Mouse (Mus musculus) olfactory bulb, adult 2 months (tissue): ENCODE measurements around the gene Coq10b. TPM values are rescaled to one million over a fixed set of nuclear protein-coding genes. Genes with fewer than 3 reads are reported as not detected.
"Not testable (repeated sequence)": the region's sequence is repeated elsewhere in the genome, so short reads cannot be mapped to it uniquely, and the experiment has no call there.

Experiments
- H3K27ac ChIP-seq: fragments of 200-500 bp; 2 replicates; pipeline ENCODE4 v1.5.1; 2012; ENCODE audit warnings: low read depth, low read length; ENCODE audit not compliant: insufficient read depth
- H3K4me1 ChIP-seq: fragments of 200-500 bp; 2 replicates; pipeline ENCODE4 v1.6.1; 2012; ENCODE audit warnings: low read length; ENCODE audit not compliant: control insufficient read depth, insufficient read depth
- H3K4me3 ChIP-seq: fragments of 200-500 bp; 2 replicates; pipeline ENCODE4 v1.5.1; 2012; ENCODE audit warnings: mild to moderate bottlenecking, low read depth, low read length, moderate library complexity; ENCODE audit not compliant: insufficient read depth
- CTCF ChIP-seq: fragments of 200-500 bp; IDR thresholded peaks from 2 replicates; pipeline ENCODE4 v1.5.1; 2012; ENCODE audit warnings: low read depth, mild to moderate bottlenecking, low read length, moderate library complexity; ENCODE audit not compliant: insufficient read depth
- POLR2A ChIP-seq: fragments of 200-500 bp; IDR thresholded peaks from 2 replicates; pipeline ENCODE4 v1.6.1; 2012; ENCODE audit warnings: mild to moderate bottlenecking, low read depth, low read length, moderate library complexity; ENCODE audit not compliant: insufficient read depth
- WGBS: fragments of 180-500 bp; shearing (Covaris S2); methylation state at CpG from one replicate; pipeline ENCODE4 v1.1.7; 2018; 5-methylcytosine and 5-hydroxymethylcytosine counted together
- polyA plus RNA-seq: library from polyadenylated mRNA; stranded (reverse); fragments of >200 nt; gene quantifications from 2 replicates; pipeline ENCODE4 v1.2.4, GENCODE M21; 2012; ENCODE audit warnings: low replicate concordance; ENCODE audit not compliant: missing spikeins, insufficient read depth, insufficient read length

The Coq10b gene
- not detected in 2 replicates for polyA plus RNA-seq

DNA sequence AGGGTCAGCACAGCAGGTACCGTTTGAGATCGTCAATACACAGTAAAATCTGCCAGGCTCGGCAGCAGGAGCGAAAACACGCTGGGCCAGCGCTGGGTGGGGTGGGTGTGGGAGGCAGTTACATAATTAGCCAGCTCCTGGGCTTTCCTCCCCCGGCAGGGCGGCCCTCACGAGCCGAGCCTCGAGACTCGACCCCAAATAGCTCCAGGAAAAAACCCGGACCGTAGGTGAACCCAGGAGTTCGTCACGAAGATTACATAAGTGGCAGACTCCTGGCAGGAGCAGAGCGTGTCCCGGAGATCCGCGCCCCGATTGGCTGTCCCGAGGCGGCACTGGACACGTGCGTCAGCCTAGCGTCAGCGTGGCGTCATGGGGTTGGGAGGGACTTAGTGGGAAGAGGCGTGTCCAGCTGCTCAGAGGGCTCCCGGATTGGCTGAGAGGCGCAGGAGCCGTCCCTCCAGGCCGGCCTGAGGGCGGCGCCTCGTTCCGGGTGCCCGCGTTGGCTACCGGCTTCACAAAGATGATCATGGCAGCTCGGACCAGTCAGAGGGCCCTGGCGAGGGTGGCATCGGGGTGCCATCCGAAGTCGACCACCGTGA, at the start of gene Coq10b:
Coq10b (plus strand) TSS at position 416 of the 599 bp plus-strand sequence.
- under 1% methylated on average over 46 of the region's 46 CpGs for WGBS
- TF ChIP-seq POLR2A (peak; percentile 60), CTCF (no peak)
- Histone ChIP-seq H3K4me1 (peaks cover 3% of the 10 kb centered on the region; the same call in 1 of the 2 replicates), H3K27ac (peak within 1 kb of the TSS; percentile 95), H3K4me3 (peak within 1 kb of the TSS; percentile 76)

DNA sequence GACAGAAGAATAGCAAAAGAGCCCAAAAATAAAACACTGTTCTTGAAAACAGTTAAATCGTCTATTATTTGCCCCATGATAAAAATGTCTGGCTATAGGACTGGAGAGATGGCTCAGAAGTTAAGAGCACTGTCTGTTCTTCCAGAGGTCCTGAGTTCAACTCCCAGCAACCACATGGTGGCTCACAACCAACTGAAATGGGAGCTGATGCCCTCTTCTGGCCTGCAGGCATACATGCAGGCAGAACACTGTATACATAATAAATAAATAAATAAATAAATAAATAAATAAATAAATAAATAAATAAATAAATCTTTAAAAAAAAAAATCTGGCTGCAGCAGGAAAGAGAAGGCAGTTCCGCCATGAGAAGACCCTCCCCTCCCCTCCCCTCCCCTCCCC, 44.3 kb upstream of the Coq10b start:
- not testable (repeated sequence) for H3K4me1 ChIP-seq, H3K27ac ChIP-seq, H3K4me3 ChIP-seq
- 76% methylated on average over 2 of the region's 2 CpGs for WGBS

GRCm38 (mm10) chr1:55012513-55012912, 40.1 kb upstream of the Coq10b start:
- H3K4me3 ChIP-seq, result no peak overlapping the region
- 38% methylated on average over 3 of the region's 3 CpGs for WGBS
- no peak for TF ChIP-seq CTCF
- no peak for TF ChIP-seq POLR2A
- no peaks in the 10 kb centered on the region for H3K4me1 ChIP-seq
- H3K27ac ChIP-seq, result no peak overlapping the region

DNA sequence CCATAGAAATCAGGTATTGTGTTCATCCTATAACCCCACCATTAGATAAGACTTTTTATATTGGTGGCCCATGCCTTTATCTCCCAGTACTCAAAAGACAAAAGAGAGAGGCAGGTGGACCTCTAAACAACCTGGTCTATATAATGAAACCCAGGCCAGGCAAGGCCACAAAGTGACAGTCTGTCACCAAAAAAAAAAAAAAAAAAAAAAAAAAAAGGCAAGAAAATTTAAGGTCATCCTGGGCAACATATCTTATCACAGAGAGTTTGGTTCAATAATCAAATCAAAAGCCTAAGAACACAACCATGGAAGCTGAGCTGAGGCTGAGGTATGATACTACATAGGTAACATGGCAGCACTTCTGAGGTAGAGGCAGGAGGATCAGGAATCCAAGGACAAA, 30.7 kb upstream of the Coq10b start:
- no peak for TF ChIP-seq CTCF
- no peak for TF ChIP-seq POLR2A
- H3K4me1 ChIP-seq, result 0 out of 2 replicates have a peak, but pooled peaks cover 2% of the 10 kb centered on the region
- H3K27ac ChIP-seq, result no peak overlapping the region
- no peak overlapping the region for H3K4me3 ChIP-seq

GRCm38 (mm10) chr1:55025656-55026430, 26.7 kb upstream of the Coq10b start:
- WGBS, result 7% methylated on average over 10 of the region's 10 CpGs
- Histone ChIP-seq H3K27ac (no peak overlapping the region; the same call in 1 of the 2 replicates), H3K4me1 (0 out of 2 replicates have a peak, but pooled peaks cover 2% of the 10 kb centered on the region), H3K4me3 (peak overlapping the region; percentile 34)
- no peak for TF ChIP-seq POLR2A
- TF ChIP-seq CTCF, result no peak

- Histone ChIP-seq H3K4me3 (peak overlapping the region; percentile 80), H3K4me1 (0 out of 2 replicates have a peak, but pooled peaks cover 2% of the 10 kb centered on the region), H3K27ac (peak overlapping the region; percentile 94)
- no peak for TF ChIP-seq CTCF
- WGBS, result under 1% methylated on average over 55 of the region's 55 CpGs
These were observed 25.9 kb upstream of the Coq10b start for GRCm38 (mm10) chr1:55026444-55027252.

DNA sequence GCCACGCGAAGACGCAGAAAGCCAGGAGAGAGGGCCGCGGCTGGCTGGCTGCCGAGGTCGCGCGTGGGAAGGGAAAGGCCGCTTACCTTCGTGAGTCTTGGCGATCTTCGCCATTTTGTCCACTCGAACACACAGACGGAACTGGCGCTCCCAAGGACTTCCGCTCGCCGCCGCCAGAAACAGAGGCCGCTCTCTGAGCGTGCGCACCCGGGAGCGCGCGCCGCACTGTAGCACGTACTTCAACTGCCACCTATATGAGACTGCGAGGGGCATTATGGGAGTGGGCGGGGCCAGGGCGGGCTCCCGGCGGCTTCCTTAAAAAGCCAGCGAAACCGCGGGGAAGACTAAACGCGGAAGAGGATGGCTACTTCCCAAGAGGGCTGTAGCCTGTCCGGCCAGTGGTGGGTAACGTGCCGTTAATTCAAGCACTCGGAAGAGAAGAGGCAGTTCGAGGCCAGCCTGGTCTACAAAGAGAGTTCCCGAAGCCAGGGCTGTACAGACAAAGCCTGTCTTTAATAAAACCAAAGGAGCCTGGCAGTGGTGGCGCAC, 25.2 kb upstream of the Coq10b start, which contains the start of gene Sf3b1:
Sf3b1 (minus strand) TSS at position 229 of the 549 bp plus-strand sequence.
- H3K4me1 ChIP-seq, result 0 out of 2 replicates have a peak, but pooled peaks cover 2% of the 10 kb centered on the region
- WGBS, result under 1% methylated on average over 46 of the region's 46 CpGs
- peak; percentile 61; the same call in 1 of the 2 replicates for TF ChIP-seq POLR2A
- no peak for TF ChIP-seq CTCF
- peak within 1 kb of the TSS; percentile 80 for H3K4me3 ChIP-seq
- H3K27ac ChIP-seq, result peak within 1 kb of the TSS; percentile 94

DNA sequence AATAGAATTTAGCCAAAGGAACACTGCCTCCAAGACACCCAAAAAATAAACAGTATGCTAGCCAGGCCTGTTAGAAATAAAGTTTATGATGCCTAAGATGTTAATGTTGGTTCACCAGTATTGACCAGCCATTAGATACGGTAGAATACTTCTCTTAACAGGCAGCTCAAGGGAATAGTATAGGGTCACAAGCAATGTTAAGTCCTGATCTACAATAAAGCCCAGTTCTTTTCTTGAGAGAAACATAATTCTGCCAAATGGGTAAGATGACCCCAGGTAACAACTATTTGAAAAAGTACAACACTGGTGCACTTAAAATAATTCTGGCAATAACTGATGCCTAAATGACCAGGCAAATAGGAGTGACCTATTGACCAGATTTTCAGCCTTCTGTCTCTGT, 24.6 kb upstream of the Coq10b start:
- WGBS, result 91% methylated on average over 1 of the region's 1 CpGs
- H3K27ac ChIP-seq, result no peak overlapping the region
- 0 out of 2 replicates have a peak, but pooled peaks cover 2% of the 10 kb centered on the region for H3K4me1 ChIP-seq
- no peak overlapping the region for H3K4me3 ChIP-seq
- TF ChIP-seq CTCF (no peak), POLR2A (no peak)
